Mouse (Mus musculus): ENCODE data around the gene Olfr775. TPM values are rescaled to one million over a fixed set of nuclear protein-coding genes. Genes with fewer than 3 reads are reported as not detected.

The Olfr775 gene
- not detected for polyA plus RNA-seq (2017; shearing (Covaris generic))

DNA sequence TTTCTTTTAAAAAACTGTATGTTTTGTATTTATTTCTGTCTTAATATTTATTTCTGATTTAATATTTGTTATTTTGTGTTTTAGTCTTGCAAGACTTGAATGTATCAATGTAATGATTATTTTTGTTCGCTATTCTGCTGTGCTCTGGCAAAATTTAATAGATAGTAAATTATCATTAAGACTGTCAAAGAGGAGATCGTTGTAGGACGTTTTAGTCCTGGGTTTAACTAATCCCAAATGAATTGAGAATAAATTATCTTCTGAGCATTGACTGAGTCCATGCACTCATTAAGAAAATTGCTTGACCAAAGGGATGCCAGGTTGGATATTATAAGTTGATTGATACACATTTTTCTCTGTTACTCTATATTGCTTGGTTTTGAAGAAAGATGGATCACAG is at the start of gene Olfr775:
TSS of gene Olfr775 (plus strand) at position 301 of the 400 bp plus-strand sequence.

DNA sequence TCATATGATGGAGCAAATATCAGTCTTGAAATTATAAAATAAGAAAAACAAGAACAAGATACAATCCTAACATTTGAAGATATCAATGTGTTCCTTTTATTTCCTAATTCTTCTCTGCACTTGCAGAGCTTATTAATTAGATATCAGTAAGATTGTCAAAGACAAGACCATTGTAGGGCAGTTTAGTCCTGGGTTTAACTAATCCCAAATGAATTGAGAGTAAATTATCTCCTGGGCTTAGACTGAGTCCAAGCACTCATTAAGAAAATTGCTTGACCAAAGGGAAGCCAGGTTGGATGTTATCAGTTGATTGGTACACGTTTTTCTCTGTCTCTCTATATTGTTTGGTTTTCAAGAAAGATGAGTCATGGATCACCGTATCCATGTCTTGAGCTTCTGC is 12.3 kb upstream of the Olfr775 start, which contains the start of gene Olfr774:
TSS of gene Olfr774 (plus strand) at position 301 of the 400 bp plus-strand sequence.

DNA sequence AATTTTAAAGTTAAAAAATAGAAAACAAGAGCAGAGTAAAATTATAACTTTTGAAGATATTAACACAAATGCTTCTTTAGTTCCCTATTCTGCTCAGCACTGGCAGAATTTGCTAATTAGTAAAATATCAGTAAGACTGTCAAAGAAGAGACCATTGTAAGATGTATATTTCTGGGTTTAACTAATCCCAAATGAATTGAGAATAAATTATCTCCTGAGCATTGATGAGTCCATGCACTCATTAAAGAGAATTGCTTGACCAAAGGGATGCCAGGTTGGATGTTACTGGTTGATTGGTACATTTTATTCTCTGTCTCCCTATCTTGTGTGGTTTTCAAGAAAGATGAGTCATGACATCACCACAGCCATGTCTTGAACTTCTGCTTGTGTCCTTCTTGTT is 10.6 kb downstream of the Olfr775 start, which contains the start of gene Olfr776:
TSS of gene Olfr776 (plus strand) at position 301 of the 400 bp plus-strand sequence.

DNA sequence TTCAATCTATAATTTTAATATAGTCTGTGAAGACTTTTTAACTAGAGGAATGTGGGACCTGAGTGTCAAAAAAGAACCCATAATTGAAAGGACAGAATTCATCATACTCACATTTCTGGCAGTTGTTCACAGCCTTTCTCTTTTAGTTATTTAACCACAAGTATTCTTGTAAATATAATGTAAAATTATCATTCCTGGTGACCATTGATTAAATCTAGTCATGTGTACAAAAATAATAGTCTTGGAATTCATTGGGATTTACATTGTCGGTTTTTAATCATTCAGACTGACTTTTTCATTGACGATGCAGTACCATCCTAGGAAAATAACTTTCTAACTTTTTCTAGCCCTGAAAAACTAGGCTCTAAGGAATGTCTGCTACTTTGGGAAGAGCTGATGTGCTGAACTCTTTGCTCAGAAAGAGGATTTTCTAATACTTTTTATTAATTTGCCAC is 22.9 kb downstream of the Olfr775 start, which contains the start of gene Olfr777:
TSS of gene Olfr777 (minus strand) at position 405 of the 455 bp plus-strand sequence.

Other genes starting within 250 kb of the Olfr775 start
- gene Olfr763, start 237.6 kb upstream of the Olfr775 start, polyA plus RNA-seq (2017; shearing (Covaris generic)), result not detected
- not detected for gene Olfr764-ps1, start 208.5 kb upstream of the Olfr775 start, polyA plus RNA-seq (2017; shearing (Covaris generic))
- not detected for gene Olfr765, start 198.4 kb upstream of the Olfr775 start, polyA plus RNA-seq (2017; shearing (Covaris generic))
- gene Olfr766-ps1, start 179.4 kb upstream of the Olfr775 start, polyA plus RNA-seq (2017; shearing (Covaris generic)), result not detected
- not detected for gene Olfr767, start 165.5 kb upstream of the Olfr775 start, polyA plus RNA-seq (2017; shearing (Covaris generic))
- not detected for gene Olfr768, start 149.0 kb upstream of the Olfr775 start, polyA plus RNA-seq (2017; shearing (Covaris generic))
- not detected for gene Olfr769, start 130.6 kb upstream of the Olfr775 start, polyA plus RNA-seq (2017; shearing (Covaris generic))
- gene Olfr770, start 109.4 kb upstream of the Olfr775 start, polyA plus RNA-seq (2017; shearing (Covaris generic)), result not detected
- not detected for gene Olfr771, start 83.7 kb upstream of the Olfr775 start, polyA plus RNA-seq (2017; shearing (Covaris generic))
- not detected for gene Olfr772, start 70.5 kb upstream of the Olfr775 start, polyA plus RNA-seq (2017; shearing (Covaris generic))
- not detected for gene Olfr773, start 61.0 kb upstream of the Olfr775 start, polyA plus RNA-seq (2017; shearing (Covaris generic))
- not detected for gene Olfr774, start 12.2 kb upstream of the Olfr775 start, polyA plus RNA-seq (2017; shearing (Covaris generic))
- not detected for gene Olfr776, start 10.7 kb downstream of the Olfr775 start, polyA plus RNA-seq (2017; shearing (Covaris generic))
- gene Olfr777, start 23.1 kb downstream of the Olfr775 start, polyA plus RNA-seq (2017; shearing (Covaris generic)), result not detected
- gene Olfr780, start 69.7 kb downstream of the Olfr775 start, polyA plus RNA-seq (2017; shearing (Covaris generic)), result not detected
- gene Olfr781, start 80.4 kb downstream of the Olfr775 start, polyA plus RNA-seq (2017; shearing (Covaris generic)), result not detected
- gene Olfr782, start 100.4 kb downstream of the Olfr775 start, polyA plus RNA-seq (2017; shearing (Covaris generic)), result not detected
- not detected for gene Olfr784, start 135.7 kb downstream of the Olfr775 start, polyA plus RNA-seq (2017; shearing (Covaris generic))
- gene Olfr785, start 157.0 kb downstream of the Olfr775 start, polyA plus RNA-seq (2017; shearing (Covaris generic)), result not detected
- gene Olfr786, start 178.9 kb downstream of the Olfr775 start, polyA plus RNA-seq (2017; shearing (Covaris generic)), result not detected
- gene Olfr787, start 213.4 kb downstream of the Olfr775 start, polyA plus RNA-seq (2017; shearing (Covaris generic)), result not detected
- not detected for gene Olfr788, start 222.6 kb downstream of the Olfr775 start, polyA plus RNA-seq (2017; shearing (Covaris generic))
- gene Olfr789, start 236.3 kb downstream of the Olfr775 start, polyA plus RNA-seq (2017; shearing (Covaris generic)), result not detected